Mouse (Mus musculus): ENCODE measurements around the gene Kcnk15. TPM values are rescaled to one million over a fixed set of nuclear protein-coding genes. Genes with fewer than 3 reads are reported as not detected.

Kcnk15 gene
- polyA plus RNA-seq, 1 experiment from 2014 or later: not detected

- H3K9ac ChIP-seq (ENCODE audit: low read length): no peak overlapping the region
- DNase-seq (ENCODE audit: low spot score) (no peak), ATAC-seq (ENCODE audit: low FRiP score, low TSS enrichment) (no peak)
- no peaks in the 10 kb centered on the region for H3K27me3 ChIP-seq (ENCODE audit: control insufficient read depth, insufficient read depth, low read length)
- H3K4me2 ChIP-seq (replicated peaks; ENCODE audit: low read depth): no peak overlapping the region
- H3K4me1 ChIP-seq (replicated peaks; ENCODE audit: control insufficient read depth, insufficient read depth): no peaks in the 10 kb centered on the region
- no peak overlapping the region for H3K4me3 ChIP-seq (ENCODE audit: low read depth, low read length)
- H3K36me3 ChIP-seq (ENCODE audit: control insufficient read depth, insufficient read depth, low read length): no peaks in the 10 kb centered on the region
- no peaks in the 10 kb centered on the region for H3K9me3 ChIP-seq (ENCODE audit: control insufficient read depth, low read length)
- no peak overlapping the region for H3K27ac ChIP-seq (replicated peaks)
- TF ChIP-seq CTCF (IDR thresholded peaks at IDR 0.05; ENCODE audit: low read depth) (no peak), EP300 (optimal IDR thresholded peaks at IDR 0.05) (no peak)
- 60% methylated on average over 14 of the region's 14 CpGs for WGBS
Observed at GRCm38 (mm10) chr2:163876830-163877498, 23.5 kb downstream of the Kcnk15 start.

GRCm38 (mm10) chr2:163880891-163881290 is 27.4 kb downstream of the Kcnk15 start:
- 65% methylated on average over 6 of the region's 6 CpGs for WGBS
- H3K4me1 ChIP-seq (replicated peaks; ENCODE audit: control insufficient read depth, insufficient read depth): no peaks in the 10 kb centered on the region
- H3K9ac ChIP-seq (ENCODE audit: low read length): no peak overlapping the region
- no peaks in the 10 kb centered on the region for H3K36me3 ChIP-seq (ENCODE audit: control insufficient read depth, insufficient read depth, low read length)
- H3K27ac ChIP-seq (replicated peaks): no peak overlapping the region
- TF ChIP-seq CTCF (IDR thresholded peaks at IDR 0.05; ENCODE audit: low read depth) (no peak), EP300 (optimal IDR thresholded peaks at IDR 0.05) (no peak)
- H3K4me2 ChIP-seq (replicated peaks; ENCODE audit: low read depth): no peak overlapping the region
- no peak for ATAC-seq (ENCODE audit: low FRiP score, low TSS enrichment)
- no peaks in the 10 kb centered on the region for H3K9me3 ChIP-seq (ENCODE audit: control insufficient read depth, low read length)
- no peak for DNase-seq (ENCODE audit: low spot score)
- no peak overlapping the region for H3K4me3 ChIP-seq (ENCODE audit: low read depth, low read length)
- H3K27me3 ChIP-seq (ENCODE audit: control insufficient read depth, insufficient read depth, low read length): no peaks in the 10 kb centered on the region

GRCm38 (mm10) chr2:163882859-163883652 is 29.6 kb downstream of the Kcnk15 start:
- Histone ChIP-seq H3K4me2 (replicated peaks; ENCODE audit: low read depth) (no peak overlapping the region), H3K9ac (ENCODE audit: low read length) (no peak overlapping the region), H3K4me3 (ENCODE audit: low read depth, low read length) (no peak overlapping the region), H3K27me3 (ENCODE audit: control insufficient read depth, insufficient read depth, low read length) (no peaks in the 10 kb centered on the region), H3K27ac (replicated peaks) (no peak overlapping the region), H3K36me3 (ENCODE audit: control insufficient read depth, insufficient read depth, low read length) (no peaks in the 10 kb centered on the region), H3K4me1 (replicated peaks; ENCODE audit: control insufficient read depth, insufficient read depth) (no peaks in the 10 kb centered on the region), H3K9me3 (ENCODE audit: control insufficient read depth, low read length) (no peaks in the 10 kb centered on the region)
- ATAC-seq (ENCODE audit: low FRiP score, low TSS enrichment) (no peak), DNase-seq (ENCODE audit: low spot score) (no peak)
- TF ChIP-seq EP300 (optimal IDR thresholded peaks at IDR 0.05) (no peak), CTCF (IDR thresholded peaks at IDR 0.05; ENCODE audit: low read depth) (no peak)
- 58% methylated on average over 17 of the region's 17 CpGs for WGBS

- DNase-seq (ENCODE audit: low spot score): peak; percentile 34
- ATAC-seq (ENCODE audit: low FRiP score, low TSS enrichment): no peak
- Histone ChIP-seq H3K27ac (replicated peaks) (no peak overlapping the region), H3K9me3 (ENCODE audit: control insufficient read depth, low read length) (no peaks in the 10 kb centered on the region), H3K9ac (ENCODE audit: low read length) (no peak overlapping the region), H3K4me1 (replicated peaks; ENCODE audit: control insufficient read depth, insufficient read depth) (no peaks in the 10 kb centered on the region), H3K4me3 (ENCODE audit: low read depth, low read length) (no peak overlapping the region), H3K36me3 (ENCODE audit: control insufficient read depth, insufficient read depth, low read length) (no peaks in the 10 kb centered on the region), H3K27me3 (ENCODE audit: control insufficient read depth, insufficient read depth, low read length) (no peaks in the 10 kb centered on the region), H3K4me2 (replicated peaks; ENCODE audit: low read depth) (no peak overlapping the region)
- 27% methylated on average over 6 of the region's 6 CpGs for WGBS
- TF ChIP-seq CTCF (IDR thresholded peaks at IDR 0.05; ENCODE audit: low read depth) (no peak), EP300 (optimal IDR thresholded peaks at IDR 0.05) (no peak)
Observed at GRCm38 (mm10) chr2:163889411-163889810, 36.0 kb downstream of the Kcnk15 start.

- 70% methylated on average over 11 of the region's 11 CpGs for WGBS
Observed at GRCm38 (mm10) chr2:163890586-163890985, 37.1 kb downstream of the Kcnk15 start.

GRCm38 (mm10) chr2:163891271-163891670 is 37.8 kb downstream of the Kcnk15 start:
- Histone ChIP-seq H3K9me3 (ENCODE audit: control insufficient read depth, low read length) (no peaks in the 10 kb centered on the region), H3K4me2 (replicated peaks; ENCODE audit: low read depth) (no peak overlapping the region), H3K36me3 (ENCODE audit: control insufficient read depth, insufficient read depth, low read length) (no peaks in the 10 kb centered on the region), H3K9ac (ENCODE audit: low read length) (no peak overlapping the region), H3K4me1 (replicated peaks; ENCODE audit: control insufficient read depth, insufficient read depth) (no peaks in the 10 kb centered on the region), H3K27me3 (ENCODE audit: control insufficient read depth, insufficient read depth, low read length) (no peaks in the 10 kb centered on the region), H3K4me3 (ENCODE audit: low read depth, low read length) (no peak overlapping the region), H3K27ac (replicated peaks) (no peak overlapping the region)
- TF ChIP-seq EP300 (optimal IDR thresholded peaks at IDR 0.05): no peak
- TF ChIP-seq CTCF (IDR thresholded peaks at IDR 0.05; ENCODE audit: low read depth): no peak
- ATAC-seq (ENCODE audit: low FRiP score, low TSS enrichment): no peak
- no peak for DNase-seq (ENCODE audit: low spot score)
- 89% methylated on average over 11 of the region's 11 CpGs for WGBS

More at GRCm38 (mm10) chr2:163890586-163890985, 37.1 kb downstream of the Kcnk15 start:
- Histone ChIP-seq H3K27me3 (ENCODE audit: control insufficient read depth, insufficient read depth, low read length) (no peaks in the 10 kb centered on the region), H3K27ac (replicated peaks) (no peak overlapping the region), H3K4me1 (replicated peaks; ENCODE audit: control insufficient read depth, insufficient read depth) (no peaks in the 10 kb centered on the region), H3K4me2 (replicated peaks; ENCODE audit: low read depth) (no peak overlapping the region), H3K36me3 (ENCODE audit: control insufficient read depth, insufficient read depth, low read length) (no peaks in the 10 kb centered on the region), H3K9me3 (ENCODE audit: control insufficient read depth, low read length) (no peaks in the 10 kb centered on the region), H3K4me3 (ENCODE audit: low read depth, low read length) (no peak overlapping the region), H3K9ac (ENCODE audit: low read length) (no peak overlapping the region)
- TF ChIP-seq CTCF (IDR thresholded peaks at IDR 0.05; ENCODE audit: low read depth): no peak
- TF ChIP-seq EP300 (optimal IDR thresholded peaks at IDR 0.05): no peak
- DNase-seq (ENCODE audit: low spot score) (no peak), ATAC-seq (ENCODE audit: low FRiP score, low TSS enrichment) (no peak)

Data from stomach, postnatal 0 days (tissue).